Mouse (Mus musculus) kidney, adult 2 months (tissue): Measurements from ENCODE around the gene Whrn.

ENCODE experiments used
- CTCF ChIP-seq: fragments of 200-500 bp; conservative IDR thresholded peaks from 2 replicates; pipeline ENCODE4 v1.5.1; 2011; ENCODE audit warnings: low read depth, mild to moderate bottlenecking, control low read depth, low read length, moderate library complexity, mixed read lengths; ENCODE audit not compliant: insufficient read depth, insufficient read length
- POLR2A ChIP-seq: fragments of 200-500 bp; IDR thresholded peaks from one replicate; pipeline ENCODE4 v1.6.1; 2011; ENCODE audit warnings: low read depth, low read length, control low read depth

DNA sequence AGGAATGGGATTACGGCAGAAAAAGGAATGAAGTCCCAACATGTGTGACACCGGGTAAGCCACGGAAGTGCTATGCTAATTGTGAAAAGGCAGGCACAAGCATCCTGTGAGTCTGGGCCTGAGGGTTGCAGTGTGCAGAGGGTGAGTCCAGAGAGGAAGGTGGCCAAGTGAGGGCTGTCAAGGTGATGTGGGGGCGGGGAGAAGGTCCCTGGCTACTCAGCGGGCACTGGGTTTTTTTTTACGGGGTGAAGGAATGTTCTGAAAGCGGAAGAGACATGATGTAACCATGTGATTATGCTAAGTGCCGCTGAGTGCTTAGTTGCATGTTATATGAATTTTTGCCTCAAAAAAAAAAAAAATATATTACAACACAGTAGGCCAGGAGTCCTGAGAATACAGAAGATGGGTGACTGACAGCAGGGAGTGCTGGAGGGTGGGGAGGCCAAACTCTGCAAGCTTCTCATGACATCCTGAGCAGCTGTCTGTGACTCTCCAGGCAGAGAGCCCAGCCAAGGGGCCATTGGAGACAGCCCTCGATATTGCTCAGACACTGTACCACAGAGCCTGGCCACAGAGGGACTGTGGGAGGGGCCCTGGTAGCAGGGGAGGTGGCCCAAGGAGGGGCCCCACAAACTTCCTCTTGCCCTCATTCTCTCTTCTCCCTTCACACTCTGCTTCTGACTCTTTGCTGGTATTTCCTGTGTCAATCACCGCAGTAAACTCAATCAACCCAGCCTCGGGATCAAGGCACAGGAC lies 96.8 kb downstream of the Whrn start:
- TF ChIP-seq POLR2A (no peak), CTCF (no peak)
